9 mouse cellular contexts compared by ENCODE assay signal in genomic region chr10:125994855-125995254, GRCm38 (mm10). TPM values are rescaled to one million over a fixed set of nuclear protein-coding genes. Genes with fewer than 3 reads are reported as not detected.
A peak's percentile ranks its signal among the peaks of the same experiment; 100 is the strongest.
DNase-seq lines count a peak whose midpoint lies in the region; ATAC-seq and TF ChIP-seq lines count a peak whose summit lies in the region.
"Had no signal": no experiment of that assay in that cellular context is flagged by ENCODE, and none has a peak within 500 bp of the region (broad histone marks: within the 10 kb centered on the region; RNA-seq: fewer than 3 reads in every experiment).

No protein-coding gene starts in this region.

- TF ChIP-seq CTCF in left cerebral cortex, adult 2 months (IDR thresholded peaks at IDR 0.05), result peak; percentile 63
- peak; percentile 79 for TF ChIP-seq CTCF in kidney, postnatal 0 days (IDR thresholded peaks at IDR 0.05; ENCODE audit: low read depth)

- H3K9ac ChIP-seq in embryonic facial prominence, embryonic 14.5 days (ENCODE audit: low read depth, low read length), result no peak overlapping the region
- no peak overlapping the region for H3K9ac ChIP-seq in kidney, postnatal 0 days (ENCODE audit: low read depth, low read length)
- H3K9ac ChIP-seq: midbrain, embryonic 12.5 days had no signal

- DNase-seq in left cerebral cortex, adult 2 months (ENCODE audit: extremely low spot score in 1 of 2, low spot score in 2 of 2), result no peak
- no peak for DNase-seq in left cerebral cortex, postnatal 25 days (ENCODE audit: low spot score in 2 of 2)
- DNase-seq in adrenal gland, postnatal 10 days, result peak; percentile 53
- peak; percentile 80 for DNase-seq in embryonic facial prominence, embryonic 14.5 days (ENCODE audit: low spot score)
- peak; percentile 91 for DNase-seq in kidney, postnatal 0 days (ENCODE audit: low spot score)
- peak; percentile 61 to 67 for DNase-seq in lung, postnatal 4 days
- DNase-seq in right cerebral cortex, postnatal 4 days, result no peak
- DNase-seq in neural tube, embryonic 10.5 days (ENCODE audit: extremely low spot score, low spot score), result no peak

- H3K36me3 ChIP-seq in embryonic facial prominence, embryonic 14.5 days (ENCODE audit: control insufficient read depth, insufficient read depth, low read length), result peaks cover 55% of the 10 kb centered on the region
- peaks cover 32% of the 10 kb centered on the region for H3K36me3 ChIP-seq in kidney, postnatal 0 days (ENCODE audit: insufficient read depth, low read length)

- no peak for ATAC-seq in embryonic facial prominence, embryonic 14.5 days (ENCODE audit: low read depth)
- ATAC-seq in kidney, postnatal 0 days (replicated peaks; ENCODE audit: low FRiP score, low read depth), result peak; percentile 86

- H3K4me2 ChIP-seq in embryonic facial prominence, embryonic 14.5 days (ENCODE audit: low read depth, low read length), result no peak overlapping the region
- H3K4me2 ChIP-seq in kidney, postnatal 0 days (ENCODE audit: low read length), result no peak overlapping the region
- H3K4me2 ChIP-seq: midbrain, embryonic 12.5 days had no signal

- WGBS in embryonic facial prominence, embryonic 14.5 days, result 100% methylated on average over 1 of the region's 1 CpGs
- WGBS in kidney, postnatal 0 days, result 70% methylated on average over 1 of the region's 1 CpGs

- intact Hi-C loops in left cerebral cortex, adult 2 months (cut with DNase I), result loop anchor here (5.0 kb wide), 2 partner anchors 208 to 268 kb away; no protein-coding TSS in a partner anchor
- intact Hi-C loops in left cerebral cortex, postnatal 25 days (cut with DNase I), result loop anchor here (5.0 kb wide), 2 partner anchors 208 to 268 kb away; no protein-coding TSS in a partner anchor

- H3K27me3 ChIP-seq in embryonic facial prominence, embryonic 14.5 days (replicated peaks; ENCODE audit: control insufficient read depth, insufficient read depth, low read length), result no peaks in the 10 kb centered on the region
- no peaks in the 10 kb centered on the region for H3K27me3 ChIP-seq in kidney, postnatal 0 days (ENCODE audit: insufficient read depth, low read length)

- no peak overlapping the region for H3K4me3 ChIP-seq in left cerebral cortex, adult 2 months
- H3K4me3 ChIP-seq in embryonic facial prominence, embryonic 14.5 days (ENCODE audit: low read depth, low read length), result no peak overlapping the region
- no peak overlapping the region for H3K4me3 ChIP-seq in kidney, postnatal 0 days (replicated peaks; ENCODE audit: low read depth, low read length)
- H3K4me3 ChIP-seq: midbrain, embryonic 12.5 days had no signal

- peaks cover 15% of the 10 kb centered on the region for H3K4me1 ChIP-seq in embryonic facial prominence, embryonic 14.5 days (ENCODE audit: control insufficient read depth, insufficient read depth, low read length)
- no peaks in the 10 kb centered on the region for H3K4me1 ChIP-seq in kidney, postnatal 0 days (replicated peaks; ENCODE audit: insufficient read depth, low read length)

- no peak overlapping the region for H3K27ac ChIP-seq in left cerebral cortex, adult 2 months
- H3K27ac ChIP-seq in embryonic facial prominence, embryonic 14.5 days (replicated peaks; ENCODE audit: low read depth, low read length), result no peak overlapping the region
- H3K27ac ChIP-seq in kidney, postnatal 0 days, result no peak overlapping the region
- H3K27ac ChIP-seq: midbrain, embryonic 12.5 days had no signal

- H3K9me3 ChIP-seq in embryonic facial prominence, embryonic 14.5 days (ENCODE audit: control insufficient read depth, low read length), result no peaks in the 10 kb centered on the region
- H3K9me3 ChIP-seq in kidney, postnatal 0 days (replicated peaks; ENCODE audit: low read length), result no peaks in the 10 kb centered on the region
- H3K9me3 ChIP-seq: midbrain, embryonic 12.5 days had no signal

RNA-seq across cellular contexts. Expression of gene Lrig3, which starts 28.9 kb away (rescaled TPM):
- total RNA-seq in left cerebral cortex, adult 2 months (2021), result 1 to 10 TPM; 2.5 to 3.0 TPM
- total RNA-seq in left cerebral cortex, postnatal 25 days (2021), result 1 to 10 TPM; 2.1 to 3.2 TPM
- total RNA-seq in adrenal gland, postnatal 10 days (2021), result 1 to 10 TPM; 6.6 to 8.1 TPM
- polyA plus RNA-seq in embryonic facial prominence, embryonic 14.5 days (2014; fragmentation: Nextera tagmentation; extraction: Ambion mirVana), result 23.6 and 29.1 TPM in 2 replicates
- polyA plus RNA-seq in kidney, postnatal 0 days (2015; fragmentation: Nextera tagmentation; extraction: Ambion mirVana), result 14.9 and 16.0 TPM in 2 replicates

Comparison
In these comparisons a context has a peak if more than half of its experiments do, and no peak if none do; other contexts are left out.
1. DNase-seq: peak in adrenal gland, postnatal 10 days (single experiment), embryonic facial prominence, embryonic 14.5 days (single experiment), kidney, postnatal 0 days (single experiment) and lung, postnatal 4 days (2 of 2); none in left cerebral cortex, adult 2 months (0 of 2), left cerebral cortex, postnatal 25 days (0 of 2), right cerebral cortex, postnatal 4 days (single experiment) and neural tube, embryonic 10.5 days (single experiment).